Mouse (Mus musculus) lung, adult 2 months (tissue): Measurements from ENCODE around the gene Akr1b10. TPM values are rescaled to one million over a fixed set of nuclear protein-coding genes. Genes with fewer than 3 reads are reported as not detected.

ENCODE experiments used
- DNase-seq: peaks from one replicate; pipeline ENCODE4 v3.0.0; 2022
- H3K4me1 ChIP-seq: fragments of 200-500 bp; 2 replicates; pipeline ENCODE4 v1.6.1; 2011; ENCODE audit warnings: low read length; ENCODE audit not compliant: control insufficient read depth, insufficient read depth
- H3K4me3 ChIP-seq: fragments of 200-500 bp; replicated peaks from 2 replicates; pipeline ENCODE3; 2011; ENCODE audit warnings: low read depth, mild to moderate bottlenecking, control low read depth, low read length; ENCODE audit errors: extremely low read depth
- CTCF ChIP-seq: fragments of 200-500 bp; IDR thresholded peaks from 2 replicates; pipeline ENCODE4 v1.5.1; 2011; ENCODE audit warnings: mild to moderate bottlenecking, low read length, control low read depth; ENCODE audit not compliant: insufficient read depth
- POLR2A ChIP-seq: fragments of 200-500 bp; IDR thresholded peaks from 2 replicates; pipeline ENCODE4 v1.6.1; 2011; ENCODE audit warnings: low read depth, mild to moderate bottlenecking, control low read depth, low read length, borderline replicate concordance; ENCODE audit errors: extremely low read depth
- WGBS: fragments of 180-500 bp; shearing (Covaris S2); methylation state at CpG from one replicate; pipeline ENCODE4 v1.1.7; 2018; 5-methylcytosine and 5-hydroxymethylcytosine counted together
- polyA plus RNA-seq: library from polyadenylated mRNA; depleted of rRNA; stranded (reverse); fragments of >200 nt; gene quantifications from 2 replicates; pipeline ENCODE4 v1.2.3, GENCODE M21; 2012

Akr1b10 gene
- polyA plus RNA-seq, 1 experiment = 21.2 TPM

DNA sequence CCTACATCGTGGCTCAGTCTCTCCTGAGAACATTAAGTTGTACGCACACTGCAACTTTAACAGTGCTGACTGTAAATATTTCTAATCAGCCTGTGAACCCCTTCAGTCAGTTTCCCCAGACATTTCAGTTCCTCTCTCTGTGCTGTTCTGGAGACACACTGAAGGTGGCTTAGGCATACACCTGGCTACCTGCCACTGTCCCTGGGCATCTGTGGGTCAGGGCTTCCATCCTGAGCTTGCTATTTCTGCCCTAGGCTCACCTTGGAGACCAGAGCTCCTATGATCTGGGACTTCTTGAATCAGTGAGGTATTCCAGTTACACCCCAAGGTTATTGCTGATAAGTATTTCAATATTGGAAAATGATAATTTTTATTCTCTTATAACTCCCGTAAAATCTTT, 31.6 kb upstream of the Akr1b10 start:
- WGBS = 90% methylated on average over 3 of the region's 3 CpGs
- DNase-seq = no peak
- H3K4me1 ChIP-seq = peaks cover 3% of the 10 kb centered on the region; the same call in 1 of the 2 replicates
- TF ChIP-seq CTCF (no peak), POLR2A (no peak)
- no peak overlapping the region for H3K4me3 ChIP-seq

DNA sequence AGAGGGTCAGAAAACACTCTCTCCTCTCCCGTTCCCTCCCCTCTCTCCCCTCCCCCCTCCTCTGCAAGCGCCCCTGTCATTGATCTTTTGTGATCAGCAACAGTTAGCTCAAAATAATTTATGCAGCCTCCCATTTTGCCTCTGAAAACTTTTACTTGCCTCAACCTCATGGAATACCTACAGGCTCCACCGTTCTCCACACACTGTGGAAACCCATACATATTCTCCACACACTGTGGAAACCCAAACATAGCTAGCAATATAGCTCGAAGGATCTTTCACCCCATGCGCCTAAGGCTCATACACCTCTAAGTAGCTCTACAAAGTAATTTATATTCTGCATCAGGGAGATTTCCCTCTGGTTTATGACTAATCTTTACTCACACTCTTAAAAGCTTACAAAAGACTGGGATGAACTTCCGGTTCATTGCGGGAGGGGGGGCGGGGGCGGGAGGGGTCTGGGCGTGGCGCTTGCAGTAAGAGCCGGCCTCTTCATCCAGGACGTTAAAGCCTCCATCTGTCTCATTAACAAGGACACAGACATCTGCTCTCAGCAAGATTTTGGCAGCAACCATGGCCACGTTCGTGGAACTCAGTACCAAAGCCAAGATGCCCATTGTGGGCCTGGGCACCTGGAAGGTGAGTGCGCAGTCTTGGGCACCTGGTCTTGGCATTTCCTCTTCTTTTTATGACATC, 30.2 kb upstream of the Akr1b10 start, which contains the start of gene Akr1b8:
Gene Akr1b8 (plus strand): TSS at position 462 of the 696 bp plus-strand sequence.
- no peak for TF ChIP-seq POLR2A
- TF ChIP-seq CTCF = no peak
- DNase-seq = peak; percentile 20
- peak within 1 kb of the TSS; percentile 51 for H3K4me3 ChIP-seq
- peaks cover 3% of the 10 kb centered on the region; the same call in 1 of the 2 replicates for H3K4me1 ChIP-seq
- 13% methylated on average over 16 of the region's 16 CpGs for WGBS

DNA sequence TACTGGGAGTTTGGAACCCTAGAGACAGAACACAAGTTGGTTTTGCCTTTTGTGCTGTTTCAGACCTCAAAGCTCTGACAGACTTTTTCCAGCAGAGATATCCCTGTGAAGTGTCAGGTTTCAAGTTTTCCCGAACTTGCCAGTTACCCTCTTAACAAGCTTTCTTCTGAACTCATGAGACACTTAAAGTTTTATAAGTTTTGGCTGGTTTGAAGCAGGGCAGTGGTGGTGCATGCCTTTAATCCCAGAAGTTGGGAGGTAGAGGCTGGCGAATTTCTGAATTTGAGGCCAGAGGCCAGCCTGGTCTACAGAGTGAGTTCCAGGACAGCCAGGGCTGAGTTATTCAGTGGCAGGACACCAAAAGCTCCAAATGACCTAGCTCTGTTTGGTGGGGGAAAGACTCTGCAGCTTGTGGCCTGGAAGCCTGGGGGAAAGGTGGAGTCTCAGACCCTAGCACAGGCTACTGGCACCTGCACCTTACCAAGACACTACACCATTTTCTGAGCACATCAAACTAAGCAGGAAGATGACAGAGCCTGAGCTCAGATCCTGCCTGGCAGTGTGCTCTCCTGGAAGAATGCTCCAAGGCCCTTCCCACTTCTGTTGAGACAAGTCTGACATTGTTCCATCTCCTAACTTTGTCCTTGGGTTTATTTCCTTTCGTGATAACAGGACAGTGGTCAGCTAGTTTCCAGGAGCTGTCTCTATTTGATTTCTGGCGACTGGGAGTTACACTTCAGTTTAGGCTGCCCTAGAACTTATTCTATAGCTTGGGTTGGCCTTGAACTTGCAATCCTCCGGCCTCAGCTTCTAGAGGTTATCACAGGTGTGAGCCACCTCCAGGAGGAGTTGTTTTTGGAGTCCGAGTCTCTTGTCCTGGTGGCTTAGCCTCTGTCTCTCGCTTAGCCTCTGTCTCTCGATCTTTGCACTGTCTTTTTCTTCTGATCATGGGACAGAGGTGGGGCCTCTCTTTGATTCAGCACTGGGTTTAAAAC, 29.4 kb upstream of the Akr1b10 start:
- WGBS = 64% methylated on average over 8 of the region's 8 CpGs
- Histone ChIP-seq H3K4me1 (peaks cover 3% of the 10 kb centered on the region; the same call in 1 of the 2 replicates), H3K4me3 (no peak overlapping the region)
- no peak for DNase-seq
- no peak for TF ChIP-seq POLR2A
- no peak for TF ChIP-seq CTCF

DNA sequence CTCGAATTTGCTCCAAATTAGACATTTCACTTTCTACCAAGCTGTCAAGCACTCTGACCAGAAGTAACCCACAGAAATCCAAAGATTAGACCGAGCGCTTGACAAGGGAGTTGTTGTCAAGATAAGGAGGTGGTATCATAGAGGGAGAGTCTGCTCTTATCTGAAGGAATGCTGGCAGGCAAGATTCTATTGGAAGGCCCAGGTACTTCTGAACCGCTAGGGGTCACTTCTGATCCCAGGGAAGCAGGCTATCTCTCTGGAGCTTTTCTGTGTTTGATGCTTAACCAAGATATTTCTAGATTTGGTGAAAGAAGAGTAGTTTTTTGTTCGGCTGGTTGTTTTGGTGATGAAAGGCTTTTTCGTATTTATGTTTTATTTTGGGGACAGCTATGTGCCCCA, 28.7 kb upstream of the Akr1b10 start:
- WGBS = 59% methylated on average over 6 of the region's 6 CpGs
- DNase-seq = no peak
- TF ChIP-seq CTCF (no peak), POLR2A (no peak)
- Histone ChIP-seq H3K4me1 (peaks cover 3% of the 10 kb centered on the region; the same call in 1 of the 2 replicates), H3K4me3 (no peak overlapping the region)

GRCm38 (mm10) chr6:34355841-34356240, 28.2 kb upstream of the Akr1b10 start:
- 79% methylated on average over 9 of the region's 9 CpGs for WGBS
- no peak for DNase-seq
- peaks cover 3% of the 10 kb centered on the region; the same call in 1 of the 2 replicates for H3K4me1 ChIP-seq
- TF ChIP-seq POLR2A = no peak
- no peak for TF ChIP-seq CTCF
- H3K4me3 ChIP-seq = no peak overlapping the region

DNA sequence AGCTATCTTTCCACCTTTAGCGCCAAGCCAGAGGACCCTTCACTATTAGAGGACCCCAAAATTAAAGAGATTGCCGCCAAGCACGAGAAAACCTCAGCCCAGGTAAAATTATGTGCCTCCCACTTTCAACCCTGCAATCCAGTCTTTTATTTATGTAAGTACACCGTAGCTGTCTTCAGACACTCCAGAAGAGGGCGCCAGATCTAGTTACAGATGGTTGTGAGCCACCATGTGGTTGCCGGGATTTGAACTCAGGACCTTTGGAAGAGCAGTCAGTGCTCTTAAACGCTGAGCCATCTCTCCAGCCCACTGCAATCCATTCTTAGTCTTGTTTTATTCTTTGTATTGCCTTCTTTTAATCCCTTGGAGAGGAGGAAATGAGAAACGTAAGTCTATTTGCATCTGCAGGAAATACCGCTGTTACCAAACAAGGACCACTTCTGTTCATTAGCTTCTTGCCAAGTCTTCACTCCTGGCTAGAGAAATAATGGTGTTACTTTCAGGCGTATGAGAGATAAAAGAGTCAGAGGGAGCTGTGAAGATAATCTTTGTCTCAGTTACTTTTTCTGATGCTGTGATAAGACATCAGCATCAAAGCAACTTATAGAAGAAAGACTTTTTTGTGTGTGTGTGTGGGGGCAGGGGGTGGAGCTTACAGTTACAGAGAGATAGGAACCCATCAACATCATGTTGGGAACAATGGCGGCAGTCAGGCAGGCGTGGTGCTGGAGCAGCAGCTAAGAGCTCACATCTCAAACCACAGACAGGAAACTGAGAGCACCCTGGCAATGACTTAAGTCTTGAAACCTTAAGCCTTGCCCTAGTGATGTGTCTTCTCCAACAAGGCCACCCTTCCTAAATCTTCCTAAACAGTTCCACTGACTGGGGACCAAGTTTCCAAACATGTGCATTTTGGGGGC, 19.5 kb upstream of the Akr1b10 start:
- no peak for DNase-seq
- TF ChIP-seq CTCF (no peak), POLR2A (no peak)
- no peaks in the 10 kb centered on the region for H3K4me1 ChIP-seq
- H3K4me3 ChIP-seq = no peak overlapping the region
- WGBS = 77% methylated on average over 12 of the region's 12 CpGs

DNA sequence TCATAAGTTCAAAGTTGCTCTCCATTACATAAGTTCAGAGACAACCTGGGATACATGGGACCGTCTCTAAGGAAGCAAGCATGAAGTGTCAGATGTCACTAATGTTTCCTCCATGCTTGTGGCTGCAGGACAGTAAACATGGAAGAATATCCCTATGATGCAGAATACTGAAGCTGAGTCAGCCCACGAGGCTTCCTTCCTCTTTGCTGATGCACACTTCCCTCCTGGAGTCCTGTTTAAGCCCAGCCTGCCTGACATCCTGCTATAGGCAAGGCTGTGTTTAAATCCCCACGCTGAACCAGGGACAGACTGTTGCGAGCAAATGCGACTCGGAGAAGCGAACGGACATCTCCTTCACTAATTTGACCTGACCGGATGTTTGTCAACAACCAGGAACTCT, 16.0 kb upstream of the Akr1b10 start:
- WGBS = 55% methylated on average over 9 of the region's 9 CpGs
- TF ChIP-seq POLR2A (no peak), CTCF (no peak)
- Histone ChIP-seq H3K4me3 (no peak overlapping the region), H3K4me1 (no peaks in the 10 kb centered on the region; the same call in 1 of the 2 replicates)
- DNase-seq = no peak

DNA sequence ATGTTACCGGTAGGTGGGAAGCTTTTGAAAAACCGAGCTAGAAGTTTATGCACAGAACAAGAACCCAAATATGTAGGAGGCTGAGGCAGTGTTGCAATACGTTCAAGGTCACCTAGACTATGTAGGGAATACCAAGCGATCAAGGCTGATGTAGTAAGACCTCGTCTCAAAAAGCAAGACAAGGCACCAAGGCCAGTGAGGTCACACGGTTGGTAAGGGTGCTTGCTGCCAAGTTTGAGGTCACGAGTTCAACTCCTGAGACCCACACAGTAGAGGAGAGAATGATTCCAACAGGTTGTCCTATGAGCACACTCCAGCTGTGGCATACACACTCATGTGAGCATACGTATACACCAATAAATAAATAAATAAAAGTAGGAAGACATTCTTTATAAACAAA, 13.9 kb upstream of the Akr1b10 start:
- no peak for DNase-seq
- no peak overlapping the region for H3K4me3 ChIP-seq
- no peak for TF ChIP-seq CTCF
- TF ChIP-seq POLR2A = no peak
- WGBS = 76% methylated on average over 8 of the region's 8 CpGs
- H3K4me1 ChIP-seq = no peaks in the 10 kb centered on the region; the same call in 1 of the 2 replicates
